Mouse (Mus musculus) CD8-positive naive resting alpha-beta T cell, adult 57 days (primary cell): Measurements from ENCODE around the gene Tbc1d15. TPM values are rescaled to one million over a fixed set of nuclear protein-coding genes. Genes with fewer than 3 reads are reported as not detected.

Source experiments
- total RNA-seq: library from RNA; stranded (reverse); gene quantifications from one replicate; pipeline ENCODE4 v1.2.4, GENCODE M21; 2023

Tbc1d15 gene
- 122 TPM for total RNA-seq

GRCm38 (mm10) chr10:115251088-115251934 is at the start of gene Tbc1d15:
Gene Tbc1d15 (minus strand): TSS chr10:115251467.

GRCm38 (mm10) chr10:115184697-115185096 is 66.6 kb downstream of the Tbc1d15 start, which contains the start of gene Tph2:
Gene Tph2 (minus strand): TSS chr10:115185022.

Other genes with a start within 250 kb of the Tbc1d15 start
- gene Tph2, start 66.4 kb downstream of the Tbc1d15 start, total RNA-seq: not detected
- gene Rab21, start 64.1 kb upstream of the Tbc1d15 start, total RNA-seq: 49.9 TPM
- 23.0 TPM for gene Tmem19, start 111.0 kb upstream of the Tbc1d15 start, total RNA-seq
- 5.8 TPM for gene Thap2, start 133.0 kb upstream of the Tbc1d15 start, total RNA-seq
- 63.3 TPM for gene Zfc3h1, start 133.5 kb upstream of the Tbc1d15 start, total RNA-seq